Mouse (Mus musculus) stomach, embryonic 16.5 days (tissue): ENCODE measurements at regions not wholly inside any gene's neighbourhood (a gene's known extent, or its start where the extent isn't known, plus 50 kb on each side); places are given as distances from the start of the nearest gene placed in this dataset.
A peak's percentile ranks its signal among the peaks of the same experiment; 100 is the strongest.

ENCODE experiments used
- ATAC-seq: fragments of 200-750 bp; cut with Nextera tagmentation; 2 replicates; pipeline ENCODE4 v1.8.0; 2017; ENCODE audit warnings: moderate number of reproducible peaks, moderate TSS enrichment; ENCODE audit not compliant: insufficient read depth, low FRiP score
- H3K27ac ChIP-seq: fragments of 300-500 bp; sonication (generic); 2 replicates; pipeline ENCODE4 v1.5.1; 2014; ENCODE audit warnings: low read length
- H3K27me3 ChIP-seq: fragments of 300-500 bp; sonication (generic); 2 replicates; pipeline ENCODE4 v1.6.1; 2014; ENCODE audit warnings: low read length, control low read depth, mixed read lengths; ENCODE audit not compliant: control insufficient read depth, insufficient read depth
- H3K36me3 ChIP-seq: fragments of 300-500 bp; sonication (generic); 2 replicates; pipeline ENCODE4 v1.6.1; 2014; ENCODE audit warnings: low read length; ENCODE audit not compliant: control insufficient read depth, insufficient read depth
- H3K4me1 ChIP-seq: fragments of 300-500 bp; sonication (generic); 2 replicates; pipeline ENCODE4 v1.6.1; 2014; ENCODE audit warnings: low read length, control low read depth, mixed read lengths; ENCODE audit not compliant: control insufficient read depth, insufficient read depth
- H3K4me2 ChIP-seq: fragments of 300-500 bp; sonication (generic); 2 replicates; pipeline ENCODE4 v1.6.1; 2014; ENCODE audit warnings: low read depth, low read length, mixed read lengths
- H3K4me3 ChIP-seq: fragments of 300-500 bp; sonication (generic); replicated peaks from 2 replicates; pipeline ENCODE4 v1.5.1; 2014; ENCODE audit warnings: mild to moderate bottlenecking, low read length
- H3K9ac ChIP-seq: fragments of 300-500 bp; sonication (generic); 2 replicates; pipeline ENCODE4 v1.6.1; 2014; ENCODE audit warnings: low read length
- H3K9me3 ChIP-seq: fragments of 300-500 bp; sonication (generic); replicated peaks from 2 replicates; pipeline ENCODE4 v1.6.1; 2016; ENCODE audit warnings: low read length, control low read depth; ENCODE audit not compliant: control insufficient read depth
- WGBS: fragments of 180-500 bp; shearing (Covaris S2); extraction: QIAGEN DNeasy Blood & Tissue Kit; methylation state at CpG from one replicate; pipeline ENCODE4 v1.1.7; 2014; 5-methylcytosine and 5-hydroxymethylcytosine counted together

DNA sequence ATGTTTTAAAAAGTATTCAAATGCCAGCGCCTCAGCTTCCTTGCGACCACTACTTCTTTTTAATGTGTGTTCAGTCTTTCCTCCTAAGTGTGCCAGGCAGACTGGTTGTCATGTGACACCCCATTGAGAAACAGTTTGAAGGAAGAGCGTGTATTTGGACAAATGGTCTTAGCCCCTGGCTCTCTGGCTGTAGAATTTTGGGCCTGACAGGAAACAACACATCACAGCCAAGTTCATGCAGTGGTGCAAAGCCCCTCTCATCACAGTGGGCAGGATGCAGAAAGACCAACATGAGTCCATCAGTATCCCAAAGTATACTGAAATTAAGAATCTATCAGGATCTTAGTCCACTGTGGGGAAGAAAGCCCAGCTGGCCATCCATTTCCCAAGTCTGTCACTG, 605.6 kb upstream of the Intu start:
- Histone ChIP-seq H3K36me3 (no peaks in the 10 kb centered on the region), H3K4me2 (no peak overlapping the region), H3K9me3 (no peaks in the 10 kb centered on the region), H3K27ac (no peak overlapping the region), H3K27me3 (no peaks in the 10 kb centered on the region), H3K9ac (no peak overlapping the region), H3K4me1 (no peaks in the 10 kb centered on the region), H3K4me3 (no peak overlapping the region)
- WGBS = 72% methylated on average over 3 of the region's 3 CpGs
- no peak for ATAC-seq

DNA sequence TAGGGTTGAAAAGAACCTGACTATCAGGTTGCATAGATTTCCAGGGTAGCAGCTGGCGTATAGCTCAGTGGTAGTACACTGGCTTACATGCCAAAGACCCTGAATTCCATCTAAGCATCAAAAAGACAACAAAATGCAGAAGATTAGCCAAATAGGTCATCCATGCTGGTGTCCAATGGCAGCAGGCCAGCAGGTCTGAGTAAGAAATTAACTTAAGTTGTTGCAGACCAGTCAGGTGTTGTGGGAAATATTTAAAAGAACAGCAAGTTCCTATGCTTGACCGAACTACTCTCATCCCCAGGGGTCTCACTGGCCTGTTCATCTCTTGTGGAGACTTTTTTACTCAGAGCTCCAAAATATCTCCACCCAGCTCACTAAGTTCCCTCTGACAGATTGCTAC, 602.7 kb upstream of the Intu start:
- Histone ChIP-seq H3K9me3 (no peaks in the 10 kb centered on the region), H3K9ac (no peak overlapping the region), H3K4me2 (no peak overlapping the region), H3K4me1 (no peaks in the 10 kb centered on the region), H3K27me3 (no peaks in the 10 kb centered on the region), H3K36me3 (no peaks in the 10 kb centered on the region), H3K4me3 (no peak overlapping the region), H3K27ac (no peak overlapping the region)
- no peak for ATAC-seq
- WGBS = 91% methylated on average over 2 of the region's 2 CpGs

DNA sequence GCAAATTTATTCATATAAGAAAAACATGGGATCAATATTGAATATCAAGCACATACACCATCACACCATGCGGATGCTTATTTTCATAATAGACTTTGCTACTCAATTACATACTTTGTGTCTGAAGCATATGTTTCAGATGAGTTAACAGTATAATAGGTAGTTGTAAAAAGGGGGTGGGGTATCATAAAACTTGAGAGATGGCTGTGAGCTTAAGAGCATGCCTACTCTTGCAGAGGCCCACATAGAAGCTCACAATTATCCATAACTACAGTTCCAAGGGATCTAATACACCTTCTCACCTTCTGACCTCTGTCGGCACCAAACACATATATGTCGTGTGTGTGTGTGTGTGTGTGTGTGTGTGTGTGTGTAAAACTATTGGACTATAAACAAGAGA, 597.7 kb upstream of the Intu start:
- WGBS = 96% methylated on average over 3 of the region's 3 CpGs
- no peaks in the 10 kb centered on the region for H3K36me3 ChIP-seq
- no peak overlapping the region for H3K4me2 ChIP-seq
- no peak overlapping the region for H3K4me3 ChIP-seq
- no peak overlapping the region for H3K9ac ChIP-seq
- H3K4me1 ChIP-seq = no peaks in the 10 kb centered on the region
- no peaks in the 10 kb centered on the region for H3K27me3 ChIP-seq
- no peaks in the 10 kb centered on the region for H3K9me3 ChIP-seq
- ATAC-seq = no peak
- no peak overlapping the region for H3K27ac ChIP-seq

DNA sequence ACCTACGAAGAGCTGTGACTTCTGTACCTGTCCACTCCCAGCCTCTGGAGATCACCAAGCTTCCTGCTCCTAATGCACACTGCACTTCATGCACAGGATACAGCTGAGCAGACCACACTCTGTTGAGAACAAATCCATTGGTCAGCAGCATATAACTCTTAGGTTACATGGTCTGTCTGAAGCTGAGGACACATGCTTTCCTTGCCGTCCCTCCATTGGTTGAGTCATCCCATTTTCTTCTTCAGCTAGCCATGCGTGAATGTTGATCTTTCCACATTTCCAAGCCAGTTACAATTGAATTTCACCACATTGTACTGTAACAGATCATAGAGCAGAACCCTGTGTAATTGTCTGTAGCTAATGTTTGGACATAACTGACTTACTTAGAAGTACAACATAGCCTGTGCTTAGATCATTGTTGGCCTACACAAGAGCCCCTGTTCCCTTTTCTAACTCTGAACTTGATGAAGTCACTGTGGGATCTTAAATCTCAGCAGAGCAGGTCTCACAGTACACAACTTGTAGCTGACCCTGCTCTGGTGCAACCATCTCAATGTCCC, 593.3 kb upstream of the Intu start:
- H3K4me1 ChIP-seq = no peaks in the 10 kb centered on the region
- H3K9me3 ChIP-seq = no peaks in the 10 kb centered on the region
- H3K27ac ChIP-seq = no peak overlapping the region
- no peaks in the 10 kb centered on the region for H3K27me3 ChIP-seq
- no peak overlapping the region for H3K9ac ChIP-seq
- no peak overlapping the region for H3K4me3 ChIP-seq
- H3K4me2 ChIP-seq = no peak overlapping the region
- WGBS = 85% methylated on average over 3 of the region's 3 CpGs
- H3K36me3 ChIP-seq = no peaks in the 10 kb centered on the region
- no peak for ATAC-seq

DNA sequence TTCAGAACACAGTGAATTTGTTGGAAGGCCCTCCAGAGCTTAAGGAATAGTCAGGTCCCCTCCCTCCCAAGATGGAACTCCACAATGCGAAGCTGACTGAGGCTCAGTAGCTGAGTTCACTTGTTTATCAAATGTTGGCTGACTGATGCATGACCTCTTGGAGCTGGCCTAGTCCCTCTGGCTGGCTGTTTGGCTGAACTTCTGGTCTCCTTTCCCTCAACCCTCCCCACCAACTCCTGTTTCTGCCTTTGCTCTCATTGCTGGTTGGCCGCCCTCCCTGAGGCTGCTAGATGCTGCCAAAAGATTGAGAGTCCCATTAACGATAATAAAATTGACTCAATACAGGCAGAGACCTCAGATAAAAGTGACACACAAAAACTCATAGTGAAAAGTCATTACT, 586.5 kb upstream of the Intu start:
- Histone ChIP-seq H3K27me3 (no peaks in the 10 kb centered on the region), H3K4me1 (no peaks in the 10 kb centered on the region), H3K4me2 (no peak overlapping the region), H3K27ac (no peak overlapping the region), H3K4me3 (no peak overlapping the region), H3K9me3 (no peaks in the 10 kb centered on the region), H3K36me3 (no peaks in the 10 kb centered on the region), H3K9ac (no peak overlapping the region)
- 65% methylated on average over 3 of the region's 3 CpGs for WGBS
- peak; percentile 60; the same call in 1 of the 2 replicates for ATAC-seq

DNA sequence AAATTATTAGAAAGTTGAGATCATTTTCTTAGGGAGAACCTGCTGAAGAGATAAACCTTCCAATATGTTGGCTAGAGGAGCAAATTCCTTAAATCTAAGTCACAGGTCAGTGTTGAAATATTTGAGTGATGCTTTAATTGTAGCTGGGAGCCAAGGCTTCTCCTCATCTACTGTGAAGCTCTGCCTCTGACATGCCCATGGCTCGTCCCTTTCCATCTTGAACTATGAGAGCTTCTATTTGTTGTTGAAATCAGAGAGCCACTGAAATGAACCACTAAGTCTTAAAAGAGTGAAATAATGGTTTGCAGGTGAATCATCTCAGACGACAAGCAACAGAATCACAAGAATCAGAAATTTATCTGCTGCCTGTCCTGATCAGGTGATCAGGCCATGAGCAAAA, 579.0 kb upstream of the Intu start:
- Histone ChIP-seq H3K9ac (no peak overlapping the region), H3K27ac (no peak overlapping the region), H3K4me3 (no peak overlapping the region), H3K4me2 (no peak overlapping the region), H3K4me1 (no peaks in the 10 kb centered on the region), H3K9me3 (no peaks in the 10 kb centered on the region; the same call in 1 of the 2 replicates), H3K36me3 (no peaks in the 10 kb centered on the region), H3K27me3 (no peaks in the 10 kb centered on the region)
- 80% methylated on average over 2 of the region's 2 CpGs for WGBS
- no peak for ATAC-seq

DNA sequence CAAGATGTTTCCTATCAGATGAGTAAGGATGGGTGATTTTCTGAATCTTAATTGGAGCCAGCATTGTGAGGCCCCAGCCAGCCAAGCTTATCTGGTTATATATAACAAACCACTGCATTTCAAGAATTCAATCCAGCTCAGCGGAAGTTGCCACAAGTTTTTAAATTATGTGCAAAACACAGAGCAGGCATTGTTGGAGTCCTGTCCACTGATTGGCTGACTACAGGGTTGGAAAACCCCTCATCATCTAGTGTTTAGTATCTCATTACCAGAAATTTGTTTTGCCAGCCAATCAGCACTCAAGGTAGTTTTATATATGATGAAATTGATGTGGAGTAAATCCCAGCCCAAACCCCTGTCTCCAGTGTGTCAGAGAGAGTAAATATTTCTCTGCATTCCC, 578.5 kb upstream of the Intu start:
- no peaks in the 10 kb centered on the region; the same call in 1 of the 2 replicates for H3K9me3 ChIP-seq
- no peaks in the 10 kb centered on the region for H3K36me3 ChIP-seq
- H3K4me3 ChIP-seq = no peak overlapping the region
- ATAC-seq = no peak
- H3K4me1 ChIP-seq = no peaks in the 10 kb centered on the region
- H3K9ac ChIP-seq = no peak overlapping the region
- no peak overlapping the region for H3K4me2 ChIP-seq
- no peaks in the 10 kb centered on the region for H3K27me3 ChIP-seq
- 62% methylated on average over 1 of the region's 1 CpGs for WGBS
- no peak overlapping the region for H3K27ac ChIP-seq

DNA sequence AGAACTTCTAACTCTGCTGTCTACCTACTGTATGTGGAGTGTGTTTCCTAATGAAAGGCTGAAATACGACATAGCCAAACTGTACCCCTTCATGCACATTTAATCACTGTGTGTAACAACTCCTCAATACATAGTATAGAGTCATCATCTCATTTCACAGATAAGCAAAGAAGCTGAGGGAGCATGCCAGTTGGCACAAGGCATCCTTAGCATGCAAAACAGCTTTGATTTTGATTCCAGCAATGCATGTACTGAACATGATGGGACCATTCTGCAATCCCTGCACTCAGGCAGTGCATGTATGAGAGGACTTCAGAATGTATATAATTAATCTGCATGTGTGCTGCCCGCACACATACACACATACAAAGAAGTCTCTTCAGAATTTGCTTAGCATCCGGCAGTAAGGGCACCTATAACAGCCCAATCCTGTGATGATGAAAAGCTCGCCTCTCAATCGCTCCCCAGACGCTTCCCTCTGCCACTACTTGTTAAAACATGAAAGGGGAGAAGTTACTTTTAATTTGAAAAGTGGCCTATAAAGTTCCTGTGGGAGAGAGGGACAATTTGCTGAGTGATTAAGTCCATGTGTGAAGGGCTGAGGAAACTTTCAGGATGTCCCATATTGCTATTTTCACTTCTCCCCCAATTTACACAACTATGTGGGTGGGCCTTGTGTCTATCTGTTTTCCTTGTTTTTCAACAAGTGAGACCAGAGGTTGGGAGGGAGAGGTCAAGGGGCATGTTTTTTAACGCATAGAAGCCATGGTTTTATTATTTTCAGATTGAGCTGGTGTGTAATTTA, 569.0 kb upstream of the Intu start:
- Histone ChIP-seq H3K27ac (no peak overlapping the region), H3K27me3 (no peaks in the 10 kb centered on the region), H3K4me3 (no peak overlapping the region), H3K9me3 (no peaks in the 10 kb centered on the region), H3K36me3 (no peaks in the 10 kb centered on the region), H3K4me1 (no peaks in the 10 kb centered on the region), H3K9ac (no peak overlapping the region), H3K4me2 (no peak overlapping the region)
- no peak for ATAC-seq
- 59% methylated on average over 7 of the region's 7 CpGs for whole genome bisulfite sequencing

DNA sequence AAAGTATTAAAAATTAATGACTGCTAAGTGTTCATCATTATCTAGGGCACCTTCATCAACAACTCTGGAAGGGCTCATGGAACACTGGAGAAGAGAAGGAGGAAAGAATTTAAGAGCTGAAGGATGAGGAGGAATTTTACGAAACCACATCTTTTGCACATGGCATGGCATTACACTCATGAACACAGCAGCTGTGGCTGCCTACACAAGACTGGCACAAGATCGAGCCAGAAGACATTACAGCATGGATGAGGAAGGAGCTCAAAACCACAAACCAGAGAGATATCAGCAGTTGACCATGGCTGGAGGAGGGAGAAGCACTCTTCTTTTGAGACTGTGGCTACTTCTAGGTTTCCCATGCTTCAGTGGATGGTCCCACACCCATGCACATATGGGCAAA, 565.7 kb upstream of the Intu start:
- H3K27me3 ChIP-seq = no peaks in the 10 kb centered on the region
- no peaks in the 10 kb centered on the region for H3K9me3 ChIP-seq
- H3K27ac ChIP-seq = no peak overlapping the region
- H3K36me3 ChIP-seq = no peaks in the 10 kb centered on the region
- no peak overlapping the region for H3K4me2 ChIP-seq
- WGBS = 84% methylated on average over 2 of the region's 2 CpGs
- H3K4me1 ChIP-seq = no peaks in the 10 kb centered on the region
- no peak for ATAC-seq
- H3K9ac ChIP-seq = no peak overlapping the region
- no peak overlapping the region for H3K4me3 ChIP-seq
